Mouse (Mus musculus) lung, adult 2 months (tissue): ENCODE results near the gene Ifrd2.

ENCODE experiments used
- CTCF ChIP-seq: fragments of 200-500 bp; IDR thresholded peaks from 2 replicates; pipeline ENCODE4 v1.5.1; 2011; ENCODE audit warnings: mild to moderate bottlenecking, low read length, control low read depth; ENCODE audit not compliant: insufficient read depth
- POLR2A ChIP-seq: fragments of 200-500 bp; IDR thresholded peaks from 2 replicates; pipeline ENCODE4 v1.6.1; 2011; ENCODE audit warnings: low read depth, mild to moderate bottlenecking, control low read depth, low read length, borderline replicate concordance; ENCODE audit errors: extremely low read depth

- TF ChIP-seq POLR2A (no peak), CTCF (no peak)
Measured at GRCm38 (mm10) chr9:107577871-107578270, 9.6 kb upstream of the Ifrd2 start.
